Mouse (Mus musculus) pancreas, adult 10 weeks (tissue): Measurements from ENCODE around the gene Ccdc130. TPM values are rescaled to one million over a fixed set of nuclear protein-coding genes. Genes with fewer than 3 reads are reported as not detected.

Source experiments
- polyA plus RNA-seq: library from polyadenylated mRNA; stranded (reverse); fragments of 350-450 nt; fragmentation: Illumina TruSeq; extraction: RNeasy Lipid Tissue Mini Kit (QIAGEN cat#74804); gene quantifications from one replicate; pipeline ENCODE4 v1.2.3, GENCODE M21; 2015; ENCODE audit warnings: low read depth, low replicate concordance; ENCODE audit not compliant: insufficient read depth

Gene Ccdc130
- polyA plus RNA-seq, result 9.7 TPM

GRCm38 (mm10) chr8:84269950-84270773 lies at the start of gene Ccdc130:
Ccdc130 (minus strand) TSS chr8:84270380.

DNA sequence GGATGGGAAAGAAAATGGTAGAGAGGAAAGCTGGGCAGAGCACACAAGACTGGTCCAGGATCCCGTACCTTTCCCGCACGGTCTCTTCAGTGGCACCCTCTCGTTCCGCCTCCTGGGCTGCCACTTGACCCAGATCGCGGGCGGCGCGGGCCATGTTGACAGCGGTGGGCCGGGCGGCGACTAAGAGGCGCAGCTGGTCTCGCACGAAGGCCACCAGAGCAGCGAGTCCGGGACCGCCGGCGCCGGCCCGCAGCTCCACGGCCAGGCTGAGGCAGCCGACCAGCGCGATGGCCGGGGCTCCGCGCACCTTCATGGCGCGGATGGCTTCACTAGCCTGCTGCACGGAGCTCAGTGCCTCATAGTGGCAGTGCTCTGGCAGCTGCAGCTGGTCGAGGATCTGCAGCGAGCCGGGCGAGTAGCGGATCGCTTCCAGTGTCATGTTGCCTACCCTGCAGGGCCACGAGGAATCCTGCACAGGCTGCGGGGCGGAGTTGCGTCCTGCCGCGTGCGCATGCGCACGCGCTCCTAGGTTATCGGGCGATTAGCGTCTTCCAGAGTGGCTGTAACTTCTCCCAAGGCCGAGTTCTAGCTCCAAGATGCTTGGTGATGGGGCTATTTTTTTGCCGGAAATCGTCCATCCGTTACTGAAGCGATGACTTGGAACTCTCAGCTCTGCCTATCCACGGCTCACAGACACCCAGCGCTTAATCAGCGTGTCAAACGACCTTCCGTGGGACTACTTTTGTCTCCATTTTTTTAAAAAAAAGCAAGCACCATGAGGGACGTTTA lies 13.2 kb downstream of the Ccdc130 start, which contains the start of gene Mri1:
Gene Mri1, minus strand, starts transcription at position 505 of the 789 bp plus-strand sequence.

GRCm38 (mm10) chr8:84249257-84250170 lies 20.7 kb downstream of the Ccdc130 start, which contains the start of gene D8Ertd738e:
D8Ertd738e (minus strand) TSS chr8:84249719.

GRCm38 (mm10) chr8:84236998-84237473 lies 33.1 kb downstream of the Ccdc130 start, which contains the start of gene Zswim4:
Zswim4 (minus strand) TSS chr8:84237055.

Other genes starting within 250 kb of the Ccdc130 start
- 2.5 TPM for gene Palm3, start 248.9 kb downstream of the Ccdc130 start, polyA plus RNA-seq
- gene Il27ra, start 227.8 kb downstream of the Ccdc130 start, polyA plus RNA-seq, result 0.90 TPM
- gene Rln3, start 225.4 kb downstream of the Ccdc130 start, polyA plus RNA-seq, result not detected
- not detected for gene Gm10643, start 205.2 kb downstream of the Ccdc130 start, polyA plus RNA-seq
- 5.4 TPM for gene Rfx1, start 203.5 kb downstream of the Ccdc130 start, polyA plus RNA-seq
- 4.5 TPM for gene Dcaf15, start 165.6 kb downstream of the Ccdc130 start, polyA plus RNA-seq
- gene Podnl1, start 144.4 kb downstream of the Ccdc130 start, polyA plus RNA-seq, result not detected
- 6.1 TPM for gene Cc2d1a, start 122.4 kb downstream of the Ccdc130 start, polyA plus RNA-seq
- not detected for gene 4930432K21Rik, start 122.4 kb downstream of the Ccdc130 start, polyA plus RNA-seq
- gene Nanos3, start 85.2 kb downstream of the Ccdc130 start, polyA plus RNA-seq, result not detected
- 0.96 TPM for gene Zswim4, start 33.3 kb downstream of the Ccdc130 start, polyA plus RNA-seq
- gene D8Ertd738e, start 20.7 kb downstream of the Ccdc130 start, polyA plus RNA-seq, result 75.9 TPM
- 6.5 TPM for gene Mri1, start 13.1 kb downstream of the Ccdc130 start, polyA plus RNA-seq
- 9.7 TPM for gene Cacna1a, start 118.1 kb upstream of the Ccdc130 start, polyA plus RNA-seq